Mouse (Mus musculus): ENCODE measurements around the gene Gm3448.
A peak's percentile ranks its signal among the peaks of the same experiment; 100 is the strongest.
"Not testable (repeated sequence)": the region's sequence is repeated elsewhere in the genome, so short reads cannot be mapped to it uniquely, and the experiment has no call there.

Gm3448 gene

DNA sequence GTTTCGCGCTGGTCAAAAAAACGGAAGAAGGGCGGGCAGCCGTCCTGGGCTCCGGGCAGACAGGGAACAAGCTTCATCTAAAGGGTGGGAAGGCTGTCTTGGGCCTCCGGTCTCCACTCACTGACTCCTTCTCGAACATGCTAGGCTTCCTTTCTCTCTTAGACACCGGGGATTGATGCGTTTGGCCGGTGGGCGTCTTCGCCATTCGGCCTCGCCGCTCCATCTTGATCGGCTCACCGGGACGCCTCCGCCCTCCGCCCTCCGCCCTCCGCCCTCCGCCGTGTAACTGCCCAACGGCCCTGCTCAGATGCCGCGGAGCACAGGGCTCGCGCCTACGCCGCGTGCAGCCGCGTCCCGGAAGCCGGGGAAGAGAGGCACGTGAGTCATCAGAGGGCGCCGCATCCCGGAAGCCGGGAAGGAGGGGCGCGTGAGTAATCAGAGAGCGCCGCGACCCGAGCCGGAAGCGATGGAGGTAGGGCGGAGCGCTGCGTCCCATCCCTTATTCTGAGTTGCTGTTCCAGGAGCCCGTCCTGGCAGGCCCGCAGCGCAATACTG lies at the start of gene Gm3448, which contains the start of the genes Ermard and Tcte3:
Gene Gm3448, minus strand, starts transcription at position 363 of the 555 bp plus-strand sequence.
Gene Ermard, plus strand, starts transcription at position 34 of the 555 bp plus-strand sequence.
Gene Tcte3, minus strand, starts transcription at position 314 of the 555 bp plus-strand sequence.
- peak in 1 of 2 experiments; percentile 22 for DNase-seq (ENCODE audit: low spot score in 2 of 2)

- no peak for DNase-seq (ENCODE audit: low spot score in 2 of 2)
These were observed 47.3 kb upstream of the Gm3448 start for GRCm38 (mm10) chr17:15088591-15089001.

- DNase-seq (ENCODE audit: low spot score in 2 of 2), result no peak
These were observed 46.8 kb upstream of the Gm3448 start for GRCm38 (mm10) chr17:15088166-15088565.

- DNase-seq (ENCODE audit: low spot score in 2 of 2), result no peak
These were observed 43.7 kb upstream of the Gm3448 start for GRCm38 (mm10) chr17:15085006-15085405.

DNA sequence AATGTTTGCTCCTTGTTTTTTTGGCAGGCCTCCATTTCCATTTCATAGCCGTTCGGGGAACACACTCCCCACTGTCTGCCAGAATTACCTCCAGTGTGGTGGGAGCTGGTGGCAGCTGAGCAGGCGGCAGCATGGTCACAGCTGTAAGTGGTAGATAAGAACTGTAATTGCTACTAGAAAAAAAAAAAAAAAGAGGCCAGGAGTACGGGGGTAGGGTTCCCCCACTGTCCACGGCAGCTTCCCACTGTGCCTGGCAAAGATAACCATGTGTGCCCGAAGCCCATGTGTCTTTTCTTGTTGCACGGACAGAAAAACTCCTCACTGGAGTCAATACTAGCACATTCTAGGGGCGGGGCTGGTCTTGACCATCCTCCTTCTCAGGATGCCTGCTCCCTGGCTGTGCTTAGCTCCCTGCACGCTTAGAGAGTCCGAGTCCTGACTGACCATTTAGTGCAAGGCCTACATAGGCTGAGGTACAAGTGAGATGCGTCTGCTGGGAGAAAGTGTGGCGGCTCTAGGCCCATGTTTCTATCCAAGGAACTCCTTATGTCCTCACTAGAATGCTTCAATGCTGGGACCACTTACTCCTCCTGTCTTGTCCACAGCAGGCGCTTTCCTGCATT lies 43.0 kb upstream of the Gm3448 start:
- no peak for DNase-seq (ENCODE audit: low spot score in 2 of 2)

DNA sequence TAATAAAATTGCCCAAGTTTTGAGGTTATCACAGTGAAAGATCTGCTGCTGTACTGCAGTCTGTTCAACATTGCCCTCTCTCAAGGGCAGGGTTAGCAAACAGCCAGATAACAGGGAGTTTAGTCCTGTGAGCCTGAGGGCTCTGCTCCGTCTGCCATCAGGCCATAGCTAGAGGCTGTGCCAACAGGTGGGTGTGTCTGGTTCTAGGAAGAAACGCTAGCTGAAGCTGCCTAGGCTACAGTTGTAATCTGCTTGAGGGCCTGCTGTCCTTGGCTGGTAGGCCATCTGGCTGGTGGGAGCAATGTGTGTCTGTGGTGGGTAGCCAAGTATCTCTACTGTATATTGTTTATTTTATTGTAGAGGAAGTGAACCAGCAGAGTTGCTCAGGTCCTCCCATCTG lies 36.2 kb upstream of the Gm3448 start:
- DNase-seq (ENCODE audit: low spot score in 2 of 2), result no peak

GRCm38 (mm10) chr17:15075033-15075432 lies 33.7 kb upstream of the Gm3448 start:
- DNase-seq (ENCODE audit: low spot score in 2 of 2), result no peak

- no peak for DNase-seq (ENCODE audit: low spot score in 2 of 2)
These were observed 30.9 kb upstream of the Gm3448 start for GRCm38 (mm10) chr17:15072211-15072610.

DNA sequence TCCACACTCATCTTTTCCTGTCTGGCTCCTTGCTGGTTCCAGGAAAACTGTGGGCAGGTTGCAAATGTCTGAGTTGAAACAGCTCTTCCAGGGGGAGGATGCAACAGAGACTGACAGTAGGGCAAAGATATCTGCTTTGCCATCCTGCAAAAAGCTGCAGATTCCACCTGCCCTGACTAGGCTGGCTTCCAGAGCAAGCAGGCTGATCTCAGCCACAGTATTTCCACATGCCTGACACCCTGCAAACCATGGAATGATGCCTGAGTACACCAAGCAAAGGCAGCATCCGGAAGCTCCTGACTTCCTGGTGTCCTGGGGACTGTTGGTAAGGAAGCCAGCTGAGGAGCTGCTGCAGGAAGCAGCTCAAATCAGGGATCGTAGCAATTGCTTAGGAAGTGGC lies 27.8 kb upstream of the Gm3448 start:
- DNase-seq (ENCODE audit: low spot score in 2 of 2), result no peak

DNA sequence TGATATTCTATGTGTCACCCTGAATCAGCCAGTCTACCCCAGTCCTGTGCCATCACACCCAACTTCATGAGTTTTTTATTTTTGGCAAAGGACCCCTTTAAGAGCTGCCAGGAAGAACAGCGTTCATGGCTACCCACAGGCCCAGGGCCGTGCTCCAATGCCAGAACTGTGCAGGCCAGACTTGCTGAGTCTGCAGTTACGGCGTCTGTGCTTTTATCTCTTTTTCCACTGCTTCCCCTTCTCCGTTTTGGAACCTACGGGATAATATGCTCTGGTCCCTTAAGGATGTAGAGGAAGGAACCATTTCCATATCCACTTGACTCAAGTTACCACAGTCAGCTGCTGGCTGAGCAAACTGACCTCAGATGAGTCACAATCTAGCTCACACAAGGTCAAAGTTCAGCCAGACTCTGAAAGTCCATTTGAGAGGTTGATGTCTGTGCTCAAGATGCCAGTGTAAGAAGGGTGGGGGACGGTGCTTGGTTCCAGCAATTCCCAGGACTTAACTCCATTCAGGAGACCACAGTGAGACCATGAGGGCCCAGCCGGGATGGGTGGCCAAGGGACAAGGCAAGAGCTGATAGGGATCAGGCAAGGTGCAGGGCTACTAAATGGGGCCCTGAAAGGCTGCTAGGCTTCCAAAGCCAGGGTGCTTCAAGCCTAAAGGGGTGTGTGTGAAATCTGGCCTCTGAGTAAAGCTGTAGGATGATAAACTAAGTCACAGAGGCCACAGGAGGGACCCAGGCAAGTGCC lies 26.9 kb upstream of the Gm3448 start:
- no peak for DNase-seq (ENCODE audit: low spot score in 2 of 2)

- DNase-seq (ENCODE audit: low spot score in 2 of 2), result no peak
These were observed 25.6 kb upstream of the Gm3448 start for GRCm38 (mm10) chr17:15066911-15067310.

DNA sequence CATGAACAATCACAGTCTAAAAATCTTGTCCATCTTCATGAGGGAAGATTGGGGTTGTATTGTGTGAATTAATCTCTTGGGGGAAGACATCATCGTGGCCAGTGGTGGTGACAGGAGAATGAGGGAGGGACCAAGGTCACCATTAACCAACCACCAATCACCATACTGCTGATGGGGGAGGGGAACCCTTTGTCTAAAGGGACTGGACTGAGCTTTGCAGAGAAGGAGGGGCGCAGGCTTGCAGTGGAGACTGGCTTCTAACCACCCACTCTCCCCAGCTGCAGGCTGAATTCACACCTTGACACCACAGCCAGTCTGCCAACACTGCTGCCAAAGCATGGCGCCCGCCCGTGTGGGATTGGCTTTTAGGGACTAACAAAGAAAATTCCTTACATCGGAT lies 24.7 kb upstream of the Gm3448 start:
- no peak for DNase-seq (ENCODE audit: low spot score in 2 of 2)

DNA sequence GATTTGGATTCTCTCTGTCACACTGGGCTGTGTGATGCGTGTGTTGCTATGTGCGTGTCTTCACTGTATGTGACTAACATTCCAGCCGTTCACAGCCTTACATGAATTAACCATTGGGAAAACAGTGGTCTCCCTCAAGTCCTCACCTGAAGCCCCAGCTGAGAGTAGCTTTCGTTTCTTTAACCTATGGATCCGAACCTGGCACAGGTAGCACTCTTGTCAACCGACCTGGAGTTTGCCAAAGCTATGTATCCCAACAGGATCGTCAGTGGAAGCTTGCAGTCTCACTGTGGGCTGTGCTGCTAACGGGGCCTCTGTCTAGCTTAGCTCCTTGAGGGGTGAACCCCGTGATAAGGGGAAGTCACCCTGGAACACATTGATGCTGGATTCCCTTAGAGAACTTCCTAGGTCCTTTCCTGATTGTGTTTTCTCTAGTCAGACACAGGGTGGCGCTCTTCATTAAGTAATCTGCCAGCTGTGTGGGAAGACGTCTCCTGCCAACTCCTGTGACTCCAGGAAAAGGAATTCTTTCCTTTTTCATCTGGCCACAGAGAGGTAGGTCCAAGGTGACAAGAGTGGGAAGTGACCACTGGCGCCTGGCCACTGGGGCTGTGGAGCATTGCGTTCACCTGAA lies 24.2 kb upstream of the Gm3448 start:
- no peak for DNase-seq (ENCODE audit: low spot score in 2 of 2)

DNA sequence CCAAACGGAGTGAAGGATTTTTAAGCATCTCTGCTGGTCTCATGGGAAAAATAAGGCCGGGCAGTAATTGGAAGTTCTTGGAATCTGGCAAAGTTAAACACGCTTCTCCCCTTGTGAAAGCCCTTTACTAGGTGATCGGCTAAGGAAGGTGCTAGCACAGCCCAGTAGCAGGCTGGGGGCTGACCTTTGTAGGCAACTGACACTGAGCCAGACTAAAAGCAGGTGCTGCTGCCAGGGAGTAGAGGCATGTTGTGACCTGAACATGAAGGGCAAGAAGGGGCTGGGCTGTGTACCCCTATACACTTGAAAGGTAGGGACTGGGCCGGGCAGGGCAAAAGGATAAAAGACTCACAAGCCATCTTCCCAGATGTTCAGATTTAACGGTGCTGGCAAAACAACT lies 19.0 kb upstream of the Gm3448 start:
- no peak for DNase-seq (ENCODE audit: low spot score in 2 of 2)

- DNase-seq (ENCODE audit: low spot score in 2 of 2), result no peak
These were observed 18.3 kb upstream of the Gm3448 start for GRCm38 (mm10) chr17:15059646-15060045.

DNA sequence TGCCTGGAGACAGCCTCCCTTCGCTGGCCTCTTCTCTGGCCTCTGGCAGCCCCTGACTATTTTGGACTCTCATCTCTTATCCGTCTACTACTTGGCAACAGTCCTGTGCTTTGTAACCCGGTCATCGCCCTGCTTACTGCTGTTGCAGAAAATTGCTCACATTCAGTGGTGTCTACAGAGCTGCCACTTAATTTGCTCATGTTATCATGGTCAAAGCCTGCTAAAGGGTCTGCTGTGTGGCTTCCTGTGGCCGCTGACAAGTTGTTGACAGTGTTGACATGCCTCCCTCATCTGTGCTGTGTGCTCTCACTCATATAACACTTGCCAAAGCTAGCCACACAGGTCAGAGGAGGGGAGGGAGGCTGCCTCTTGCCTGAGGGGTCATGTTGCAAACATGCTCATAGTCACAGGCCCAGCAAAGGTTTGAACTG lies 16.8 kb upstream of the Gm3448 start:
- no peak for DNase-seq (ENCODE audit: low spot score in 2 of 2)

DNA sequence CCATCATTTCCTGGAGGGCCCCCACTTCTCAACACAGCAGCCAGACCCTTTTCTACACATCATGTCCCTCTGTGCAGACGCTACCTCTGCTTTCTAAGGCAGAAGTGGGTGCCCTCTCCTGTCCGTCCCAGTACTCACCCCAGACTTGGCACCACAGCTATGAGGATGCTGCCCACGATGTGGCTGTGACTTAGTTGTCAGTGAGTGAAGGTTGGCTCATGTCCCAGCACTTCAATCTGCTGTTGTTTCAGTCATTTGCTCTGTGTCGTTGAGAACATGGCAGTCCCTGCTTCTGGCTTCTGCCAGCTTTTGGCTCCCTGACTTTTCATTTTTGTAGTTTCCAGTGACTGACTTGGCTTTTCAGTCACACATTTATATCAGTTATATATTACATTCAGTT lies 14.6 kb upstream of the Gm3448 start:
- no peak for DNase-seq (ENCODE audit: low spot score in 2 of 2)

- not testable (repeated sequence) for DNase-seq (ENCODE audit: low spot score in 2 of 2)
These were observed 12.5 kb upstream of the Gm3448 start for GRCm38 (mm10) chr17:15053829-15054200.

GRCm38 (mm10) chr17:15053183-15053828 lies 12.0 kb upstream of the Gm3448 start:
- not testable (repeated sequence) for DNase-seq (ENCODE audit: low spot score in 2 of 2)

GRCm38 (mm10) chr17:15052766-15053165 lies 11.4 kb upstream of the Gm3448 start:
- not testable (repeated sequence) for DNase-seq (ENCODE audit: low spot score in 2 of 2)

DNA sequence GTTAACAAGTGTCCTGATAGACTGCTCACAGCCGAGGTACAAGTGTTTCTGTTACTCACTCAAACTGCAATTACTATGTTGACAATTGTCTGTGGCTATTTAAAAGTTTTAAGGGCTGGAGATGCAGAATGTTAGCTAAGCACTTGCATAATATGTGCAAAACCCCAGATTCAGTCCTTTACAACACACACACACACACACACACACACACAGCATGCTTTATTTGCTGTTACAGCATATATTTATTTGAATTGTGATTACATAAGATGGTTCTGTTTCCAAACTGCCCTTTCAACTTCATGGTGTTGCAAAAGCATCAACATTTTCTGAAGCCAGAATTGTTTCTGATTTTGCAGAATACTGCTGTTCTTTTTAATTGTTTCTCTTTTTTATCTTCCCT lies 9.0 kb upstream of the Gm3448 start:
- not testable (repeated sequence) for DNase-seq (ENCODE audit: low spot score in 2 of 2)

- not testable (repeated sequence) for DNase-seq (ENCODE audit: low spot score in 2 of 2)
These were observed 882 bp downstream of the Gm3448 start for GRCm38 (mm10) chr17:15040455-15040854.
